Mouse (Mus musculus) stomach, postnatal 0 days (tissue): ENCODE measurements around the gene Galm. TPM values are rescaled to one million over a fixed set of nuclear protein-coding genes. Genes with fewer than 3 reads are reported as not detected.
A peak's percentile ranks its signal among the peaks of the same experiment; 100 is the strongest.
"Not testable (repeated sequence)": the region's sequence is repeated elsewhere in the genome, so short reads cannot be mapped to it uniquely, and the experiment has no call there.

ENCODE experiments used
- ATAC-seq: fragments of 200-750 bp; cut with Nextera tagmentation; 2 replicates; pipeline ENCODE4 v1.8.0; 2017; ENCODE audit not compliant: low FRiP score, low TSS enrichment
- DNase-seq: peaks from one replicate; pipeline ENCODE4 v3.0.0-alpha.2; 2016; ENCODE audit warnings: low spot score
- H3K27ac ChIP-seq: fragments of 300-500 bp; sonication (generic); replicated peaks from 2 replicates; pipeline ENCODE4 v1.5.1; 2014; ENCODE audit warnings: mild to moderate bottlenecking, control low read depth
- H3K27me3 ChIP-seq: fragments of 300-500 bp; sonication (generic); 2 replicates; pipeline ENCODE4 v1.6.1; 2014; ENCODE audit warnings: low read length; ENCODE audit not compliant: control insufficient read depth, insufficient read depth
- H3K36me3 ChIP-seq: fragments of 300-500 bp; sonication (generic); 2 replicates; pipeline ENCODE4 v1.6.1; 2014; ENCODE audit warnings: low read length, mixed read lengths; ENCODE audit not compliant: control insufficient read depth, insufficient read depth
- H3K4me1 ChIP-seq: fragments of 300-500 bp; sonication (generic); replicated peaks from 2 replicates; pipeline ENCODE4 v1.6.1; 2014; ENCODE audit warnings: antibody characterized with exemption; ENCODE audit not compliant: control insufficient read depth, insufficient read depth
- H3K4me2 ChIP-seq: fragments of 300-500 bp; sonication (generic); replicated peaks from 2 replicates; pipeline ENCODE4 v1.6.1; 2014; ENCODE audit warnings: low read depth, mild to moderate bottlenecking, control low read depth, moderate library complexity
- H3K4me3 ChIP-seq: fragments of 300-500 bp; sonication (generic); 2 replicates; pipeline ENCODE4 v1.5.1; 2014; ENCODE audit warnings: low read depth, low read length, control low read depth
- H3K9ac ChIP-seq: fragments of 300-500 bp; sonication (generic); 2 replicates; pipeline ENCODE4 v1.6.1; 2014; ENCODE audit warnings: mild to moderate bottlenecking, low read length, control low read depth, mixed read lengths
- H3K9me3 ChIP-seq: fragments of 300-500 bp; sonication (generic); 2 replicates; pipeline ENCODE4 v1.6.1; 2016; ENCODE audit warnings: low read length; ENCODE audit not compliant: control insufficient read depth
- CTCF ChIP-seq: IDR thresholded peaks from 2 replicates; pipeline ENCODE4 v1.5.1; 2016; ENCODE audit warnings: antibody characterized with exemption, low read depth, mild to moderate bottlenecking, moderate library complexity
- EP300 ChIP-seq: optimal IDR thresholded peaks from 2 replicates; pipeline ENCODE3; 2016; ENCODE audit warnings: antibody characterized with exemption
- WGBS: fragments of 180-500 bp; shearing (Covaris S2); extraction: QIAGEN DNeasy Blood & Tissue Kit; methylation state at CpG from one replicate; pipeline ENCODE4 v1.1.7; 2014; 5-methylcytosine and 5-hydroxymethylcytosine counted together
- polyA plus RNA-seq: library from polyadenylated mRNA; unstranded; fragments of >200 nt; fragmentation: Nextera tagmentation; extraction: Ambion mirVana; gene quantifications from 2 replicates; pipeline ENCODE4 v1.2.1, GENCODE M21; 2015

The Galm gene
- polyA plus RNA-seq, 1 experiment from 2014 or later = 31.6 TPM

- H3K4me2 ChIP-seq = no peak overlapping the region
- WGBS = 83% methylated on average over 3 of the region's 3 CpGs
- H3K9ac ChIP-seq = no peak overlapping the region
- H3K9me3 ChIP-seq = no peaks in the 10 kb centered on the region
- TF ChIP-seq EP300 (no peak), CTCF (no peak)
- DNase-seq (no peak), ATAC-seq (peak; percentile 45; the same call in 1 of the 2 replicates)
- no peak overlapping the region for H3K4me3 ChIP-seq
- no peaks in the 10 kb centered on the region for H3K4me1 ChIP-seq
- peaks cover 13% of the 10 kb centered on the region for H3K36me3 ChIP-seq
- H3K27ac ChIP-seq = no peak overlapping the region
- H3K27me3 ChIP-seq = no peaks in the 10 kb centered on the region
Observed at GRCm38 (mm10) chr17:80199160-80199778, 72.0 kb downstream of the Galm start.

- no peak for DNase-seq
- H3K27me3 ChIP-seq = no peaks in the 10 kb centered on the region
- 7% methylated on average over 5 of the region's 5 CpGs for WGBS
- no peaks in the 10 kb centered on the region for H3K9me3 ChIP-seq
- H3K9ac ChIP-seq = peak overlapping the region; percentile 97
- peak overlapping the region; percentile 86 for H3K4me2 ChIP-seq
- peak overlapping the region; percentile 97 for H3K4me3 ChIP-seq
- no peak for ATAC-seq
- H3K27ac ChIP-seq = peak overlapping the region; percentile 99; the same call in 1 of the 2 replicates
- peaks cover 13% of the 10 kb centered on the region for H3K36me3 ChIP-seq
- H3K4me1 ChIP-seq = no peaks in the 10 kb centered on the region
- TF ChIP-seq EP300 (no peak), CTCF (no peak)
Observed at GRCm38 (mm10) chr17:80205657-80206056, 78.4 kb downstream of the Galm start.

GRCm38 (mm10) chr17:80206301-80206670 is 79.0 kb downstream of the Galm start:
- Histone ChIP-seq H3K4me1 (no peaks in the 10 kb centered on the region), H3K27ac (peak overlapping the region; percentile 99), H3K36me3 (peaks cover 11% of the 10 kb centered on the region; the same call in 1 of the 2 replicates), H3K4me3 (peak overlapping the region; percentile 97), H3K4me2 (peak overlapping the region; percentile 86), H3K9ac (peak overlapping the region; percentile 97), H3K9me3 (no peaks in the 10 kb centered on the region), H3K27me3 (no peaks in the 10 kb centered on the region)
- ATAC-seq (peak; percentile 73), DNase-seq (peak; percentile 65)
- WGBS = under 1% methylated on average over 36 of the region's 36 CpGs
- TF ChIP-seq CTCF = no peak
- TF ChIP-seq EP300 = no peak

GRCm38 (mm10) chr17:80206671-80207581 is 79.7 kb downstream of the Galm start, which contains the start of the genes Srsf7 and Ttc39d:
Gene Srsf7, minus strand, starts transcription at chr17:80207307.
Gene Ttc39d, plus strand, starts transcription at chr17:80207460.
- under 1% methylated on average over 71 of the region's 95 CpGs for WGBS
- peak; percentile 94 for ATAC-seq
- TF ChIP-seq CTCF (peak; percentile 1; the same call in 1 of the 2 replicates), EP300 (peak; percentile 87)
- H3K9me3 ChIP-seq = no peaks in the 10 kb centered on the region
- H3K27ac ChIP-seq = peak within 1 kb of the TSS; percentile 99
- peaks cover 11% of the 10 kb centered on the region; the same call in 1 of the 2 replicates for H3K36me3 ChIP-seq
- H3K4me2 ChIP-seq = peak within 1 kb of the TSS; percentile 86
- peak; percentile 98 for DNase-seq
- H3K9ac ChIP-seq = peak within 1 kb of the TSS; percentile 97
- peak within 1 kb of the TSS; percentile 97 for H3K4me3 ChIP-seq
- no peaks in the 10 kb centered on the region for H3K27me3 ChIP-seq
- H3K4me1 ChIP-seq = no peaks in the 10 kb centered on the region

GRCm38 (mm10) chr17:80213998-80214397 is 86.7 kb downstream of the Galm start:
- not testable (repeated sequence) for H3K4me1 ChIP-seq, H3K36me3 ChIP-seq, H3K4me2 ChIP-seq, H3K9ac ChIP-seq, H3K4me3 ChIP-seq, ATAC-seq, H3K27ac ChIP-seq, DNase-seq, H3K9me3 ChIP-seq, H3K27me3 ChIP-seq
- 91% methylated on average over 4 of the region's 4 CpGs for WGBS
